Mouse (Mus musculus) liver, embryonic 12.5 days (tissue): ENCODE results near the gene Entpd1. TPM values are rescaled to one million over a fixed set of nuclear protein-coding genes. Genes with fewer than 3 reads are reported as not detected.

Experiments used
- ATAC-seq: fragments of 200-750 bp; cut with Nextera tagmentation; 2 replicates; pipeline ENCODE4 v1.8.0; 2017; ENCODE audit warnings: moderate number of reproducible peaks, mild to moderate bottlenecking, moderate library complexity
- H3K27ac ChIP-seq: fragments of 300-500 bp; sonication (generic); 2 replicates; pipeline ENCODE4 v1.5.1; 2016; ENCODE audit warnings: mild to moderate bottlenecking
- H3K27me3 ChIP-seq: fragments of 300-500 bp; sonication (generic); replicated peaks from 2 replicates; pipeline ENCODE4 v1.6.1; 2016; ENCODE audit warnings: mild to moderate bottlenecking, moderate library complexity
- H3K36me3 ChIP-seq: fragments of 300-500 bp; sonication (generic); 2 replicates; pipeline ENCODE4 v1.6.1; 2016; ENCODE audit warnings: mild to moderate bottlenecking, moderate library complexity
- H3K4me1 ChIP-seq: fragments of 300-500 bp; sonication (generic); 2 replicates; pipeline ENCODE4 v1.6.1; 2016
- H3K4me2 ChIP-seq: fragments of 300-500 bp; sonication (generic); 2 replicates; pipeline ENCODE4 v1.6.1; 2016; ENCODE audit warnings: mild to moderate bottlenecking, moderate library complexity
- H3K4me3 ChIP-seq: fragments of 300-500 bp; sonication (generic); 2 replicates; pipeline ENCODE4 v1.5.1; 2016; ENCODE audit warnings: mild to moderate bottlenecking, moderate library complexity
- H3K9ac ChIP-seq: fragments of 300-500 bp; sonication (generic); 2 replicates; pipeline ENCODE4 v1.6.1; 2016; ENCODE audit warnings: mild to moderate bottlenecking, moderate library complexity
- H3K9me3 ChIP-seq: fragments of 300-500 bp; sonication (generic); replicated peaks from 2 replicates; pipeline ENCODE4 v1.6.1; 2016; ENCODE audit warnings: mild to moderate bottlenecking, moderate library complexity
- WGBS: fragments of 180-500 bp; shearing (Covaris S2); methylation state at CpG from one replicate; pipeline ENCODE4 v1.1.7; 2016; ENCODE audit not compliant: insufficient replicate concordance; 5-methylcytosine and 5-hydroxymethylcytosine counted together
- polyA plus RNA-seq: library from polyadenylated mRNA; unstranded; fragments of >200 nt; fragmentation: Nextera tagmentation; extraction: Ambion mirVana; gene quantifications from 2 replicates; pipeline ENCODE4 v1.2.1, GENCODE M21; 2016

Entpd1 gene
- polyA plus RNA-seq, 1 experiment from 2014 or later = 2.6 TPM

DNA sequence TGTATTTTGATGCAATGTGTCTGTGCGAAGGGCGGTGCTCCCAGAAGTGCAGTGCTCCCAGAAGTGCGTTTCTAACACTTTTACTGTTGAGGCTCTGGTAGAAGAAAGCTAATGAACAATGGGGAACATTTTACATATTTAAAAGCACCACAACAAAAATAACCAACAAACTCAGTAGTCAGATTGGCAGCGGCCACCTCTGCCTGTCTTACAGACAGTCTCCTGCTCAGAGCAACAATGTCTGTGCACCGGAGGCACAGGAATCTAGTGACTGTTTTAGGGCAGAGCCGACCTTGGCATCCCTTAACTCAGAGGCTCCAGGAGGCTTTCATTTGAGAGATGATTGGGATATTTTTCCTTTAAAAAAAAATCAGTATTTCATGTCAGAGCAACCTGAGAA, 65.9 kb downstream of the Entpd1 start:
- ATAC-seq = no peak
- Histone ChIP-seq H3K4me2 (no peak overlapping the region), H3K27ac (no peak overlapping the region), H3K4me1 (peaks cover 7% of the 10 kb centered on the region; the same call in 1 of the 2 replicates), H3K4me3 (no peak overlapping the region), H3K27me3 (no peaks in the 10 kb centered on the region), H3K9me3 (no peaks in the 10 kb centered on the region), H3K9ac (no peak overlapping the region), H3K36me3 (no peaks in the 10 kb centered on the region)
- WGBS = 76% methylated on average over 6 of the region's 6 CpGs

DNA sequence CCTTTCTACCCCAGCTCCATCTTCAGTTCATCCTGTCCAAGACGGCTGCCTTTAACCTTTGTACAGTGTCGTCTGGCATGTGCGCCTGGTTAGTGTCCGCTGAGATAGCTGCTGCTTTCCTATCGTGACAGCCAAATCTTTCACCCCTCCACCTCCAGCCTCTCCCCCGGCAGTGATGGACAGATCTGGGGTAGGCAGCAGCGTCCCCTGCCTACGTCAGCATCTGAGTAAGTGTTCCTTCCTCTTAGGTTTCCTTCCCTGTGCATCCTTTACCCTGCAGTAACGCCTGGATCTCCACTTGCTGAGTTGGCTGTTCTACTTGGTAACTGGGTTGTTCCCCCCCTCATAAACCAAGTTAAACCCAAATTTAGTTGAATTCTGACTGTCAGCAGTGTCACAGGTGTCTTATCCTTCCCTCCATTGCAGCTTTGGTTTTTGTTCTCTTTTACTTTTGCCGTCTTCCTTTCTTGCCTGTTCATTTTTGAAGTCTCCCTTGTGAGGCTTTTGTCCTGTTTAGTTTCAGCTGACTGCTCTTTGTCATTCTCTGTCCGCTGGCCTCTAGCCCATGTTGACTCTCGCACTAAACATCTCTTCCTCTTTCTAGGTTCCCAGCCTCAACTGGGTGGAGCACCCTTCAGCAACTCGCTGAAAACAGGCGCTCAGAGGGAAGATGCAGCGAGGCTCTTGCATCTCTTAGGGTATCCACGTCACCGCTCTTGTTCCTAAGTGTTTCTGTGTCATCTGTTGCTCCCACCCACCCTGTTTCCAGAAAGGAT, 66.6 kb downstream of the Entpd1 start:
- no peak for ATAC-seq
- Histone ChIP-seq H3K9me3 (no peaks in the 10 kb centered on the region), H3K4me3 (no peak overlapping the region), H3K4me2 (0 out of 2 replicates have a peak overlapping the region, but pooled peaks have one; percentile 9), H3K9ac (no peak overlapping the region), H3K27me3 (no peaks in the 10 kb centered on the region), H3K27ac (no peak overlapping the region), H3K4me1 (peaks cover 7% of the 10 kb centered on the region; the same call in 1 of the 2 replicates), H3K36me3 (no peaks in the 10 kb centered on the region)
- 14% methylated on average over 17 of the region's 17 CpGs for WGBS

- no peak for ATAC-seq
Measured at GRCm38 (mm10) chr19:40679632-40680031, 67.5 kb downstream of the Entpd1 start.

DNA sequence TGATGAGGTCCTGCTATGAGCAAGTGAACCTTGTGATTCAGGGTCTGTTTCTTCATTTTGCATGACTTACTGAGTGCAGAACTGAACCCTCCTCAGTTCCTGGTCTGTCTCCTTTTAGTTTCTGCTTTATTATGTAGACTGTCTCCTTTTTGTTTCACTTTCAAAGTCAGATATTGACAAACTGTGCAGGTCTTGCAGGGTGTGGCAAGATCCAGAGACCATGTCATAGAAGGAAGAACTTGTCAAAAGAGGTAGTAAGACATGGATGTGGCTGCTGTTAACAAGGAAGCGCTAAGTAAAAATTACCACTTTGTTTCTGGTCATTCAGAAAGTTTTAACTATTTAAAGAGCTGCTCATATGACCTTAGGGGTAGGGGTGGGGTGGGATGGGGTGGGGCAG, 72.0 kb downstream of the Entpd1 start:
- WGBS = 77% methylated on average over 1 of the region's 1 CpGs
- Histone ChIP-seq H3K9me3 (no peaks in the 10 kb centered on the region), H3K4me2 (no peak overlapping the region), H3K4me3 (no peak overlapping the region), H3K4me1 (peaks cover 5% of the 10 kb centered on the region; the same call in 1 of the 2 replicates), H3K36me3 (no peaks in the 10 kb centered on the region), H3K27ac (no peak overlapping the region), H3K9ac (no peak overlapping the region), H3K27me3 (no peaks in the 10 kb centered on the region)
- no peak for ATAC-seq

More at GRCm38 (mm10) chr19:40679632-40680031, 67.5 kb downstream of the Entpd1 start:
- Histone ChIP-seq H3K9me3 (no peaks in the 10 kb centered on the region), H3K9ac (no peak overlapping the region), H3K4me3 (no peak overlapping the region), H3K27ac (no peak overlapping the region), H3K4me2 (no peak overlapping the region), H3K36me3 (no peaks in the 10 kb centered on the region), H3K27me3 (no peaks in the 10 kb centered on the region), H3K4me1 (peaks cover 7% of the 10 kb centered on the region; the same call in 1 of the 2 replicates)
- WGBS = 52% methylated on average over 3 of the region's 3 CpGs

DNA sequence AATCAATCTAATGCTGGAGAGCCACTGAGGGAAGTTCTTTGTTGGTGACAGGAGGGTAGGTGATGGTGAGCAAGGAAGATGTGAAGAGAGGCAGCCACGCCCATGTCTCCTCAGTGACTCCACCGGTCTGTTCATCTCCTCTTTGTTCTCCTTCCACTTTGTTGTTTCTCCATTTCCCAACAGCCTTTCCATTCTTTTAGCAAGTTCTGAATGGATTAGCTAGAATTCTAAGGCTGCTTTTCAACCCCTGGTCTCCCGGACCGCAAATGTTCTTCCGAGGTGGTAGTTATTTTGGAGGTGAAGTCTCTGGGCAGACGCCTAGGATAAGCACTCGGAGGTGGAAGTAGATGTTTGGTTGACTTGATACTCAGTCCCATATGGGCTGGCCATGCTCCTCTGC, 72.4 kb downstream of the Entpd1 start:
- Histone ChIP-seq H3K27ac (no peak overlapping the region), H3K9ac (no peak overlapping the region), H3K4me2 (no peak overlapping the region), H3K27me3 (no peaks in the 10 kb centered on the region), H3K9me3 (no peaks in the 10 kb centered on the region), H3K4me1 (peaks cover 5% of the 10 kb centered on the region; the same call in 1 of the 2 replicates), H3K36me3 (no peaks in the 10 kb centered on the region), H3K4me3 (no peak overlapping the region)
- no peak for ATAC-seq
- WGBS = 70% methylated on average over 7 of the region's 7 CpGs

DNA sequence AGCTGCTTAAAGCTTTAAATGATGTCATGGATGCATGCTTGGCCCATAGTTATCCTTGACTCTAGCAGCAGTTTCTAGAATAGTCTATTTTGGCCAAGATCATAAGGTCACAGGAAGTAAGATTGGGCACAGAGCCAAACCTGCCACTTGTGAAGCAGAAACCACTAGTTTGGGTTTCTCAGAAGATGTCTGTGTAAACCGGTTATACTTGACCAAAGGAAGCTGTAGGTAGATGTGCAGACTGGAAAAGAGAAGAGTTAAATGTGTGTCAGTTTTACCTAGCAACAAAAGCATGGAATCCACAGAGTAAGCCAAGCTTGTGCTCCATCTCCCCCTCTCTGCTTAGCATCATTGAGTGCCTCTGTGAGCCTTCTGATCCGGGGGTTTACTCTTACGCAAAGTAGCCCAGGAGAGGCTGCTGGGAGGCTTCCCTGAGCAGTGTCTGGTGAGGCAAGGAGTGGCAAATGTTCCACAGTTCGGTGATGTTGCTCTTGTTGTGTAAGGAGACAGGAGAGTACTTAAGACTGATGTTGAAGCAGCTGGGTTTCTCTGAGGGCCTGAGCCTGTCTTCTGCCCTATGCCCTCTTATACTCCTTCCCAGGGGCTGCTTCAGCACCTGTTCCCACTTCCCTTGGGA, 75.2 kb downstream of the Entpd1 start:
- no peak overlapping the region for H3K4me2 ChIP-seq
- 62% methylated on average over 4 of the region's 4 CpGs for WGBS
- no peaks in the 10 kb centered on the region for H3K9me3 ChIP-seq
- no peak overlapping the region for H3K9ac ChIP-seq
- H3K27me3 ChIP-seq = no peaks in the 10 kb centered on the region
- ATAC-seq = no peak
- H3K4me3 ChIP-seq = no peak overlapping the region
- no peak overlapping the region for H3K27ac ChIP-seq
- peaks cover 5% of the 10 kb centered on the region; the same call in 1 of the 2 replicates for H3K4me1 ChIP-seq
- H3K36me3 ChIP-seq = no peaks in the 10 kb centered on the region

DNA sequence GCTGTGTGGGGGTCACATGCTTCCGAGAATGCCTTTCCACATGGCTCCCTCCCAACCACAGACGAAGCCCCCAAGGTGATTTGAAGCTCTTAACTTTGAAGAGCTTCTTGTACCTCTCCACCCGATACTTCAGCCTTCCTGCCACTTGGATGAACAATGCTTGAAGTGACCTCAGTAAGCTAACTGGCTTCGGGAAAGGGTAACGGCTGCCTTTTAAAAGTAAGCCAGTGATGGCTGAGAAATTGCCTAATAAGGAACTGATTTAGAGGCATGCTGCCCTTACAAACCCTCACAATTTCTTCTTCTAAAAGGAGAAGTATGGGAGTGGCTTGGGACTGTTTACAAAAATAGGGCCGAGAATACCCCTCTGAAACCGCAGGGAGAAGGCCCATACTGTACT, 81.0 kb downstream of the Entpd1 start:
- Histone ChIP-seq H3K27me3 (no peaks in the 10 kb centered on the region), H3K27ac (no peak overlapping the region), H3K9me3 (no peaks in the 10 kb centered on the region), H3K36me3 (no peaks in the 10 kb centered on the region), H3K9ac (no peak overlapping the region), H3K4me3 (no peak overlapping the region), H3K4me2 (no peak overlapping the region), H3K4me1 (no peaks in the 10 kb centered on the region)
- WGBS = 54% methylated on average over 7 of the region's 7 CpGs
- no peak for ATAC-seq

DNA sequence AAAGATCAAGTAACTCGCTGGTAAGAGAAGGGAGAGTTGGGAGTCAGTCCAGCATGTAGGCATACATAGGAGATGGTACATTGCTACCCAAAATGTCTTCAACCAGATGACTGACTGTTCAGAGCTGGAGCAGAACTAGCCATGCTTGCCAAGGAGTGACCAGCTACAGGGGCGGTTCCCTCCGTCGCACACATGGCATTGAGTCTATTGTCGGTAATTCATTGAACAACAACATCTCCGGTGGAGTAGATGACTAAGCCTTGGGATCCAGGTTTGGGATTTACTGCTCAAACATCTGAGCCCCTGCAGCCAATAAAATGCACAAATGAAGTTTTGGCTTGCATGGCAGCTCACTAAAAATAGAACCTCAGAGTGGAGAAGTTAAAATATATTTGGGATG, 84.0 kb downstream of the Entpd1 start:
- H3K9me3 ChIP-seq = no peaks in the 10 kb centered on the region
- no peaks in the 10 kb centered on the region for H3K27me3 ChIP-seq
- no peak overlapping the region for H3K4me3 ChIP-seq
- no peak overlapping the region for H3K4me2 ChIP-seq
- 84% methylated on average over 6 of the region's 6 CpGs for WGBS
- H3K4me1 ChIP-seq = no peaks in the 10 kb centered on the region
- no peak overlapping the region for H3K27ac ChIP-seq
- no peak for ATAC-seq
- H3K9ac ChIP-seq = no peak overlapping the region
- H3K36me3 ChIP-seq = no peaks in the 10 kb centered on the region

GRCm38 (mm10) chr19:40698103-40698853, 86.1 kb downstream of the Entpd1 start:
- Histone ChIP-seq H3K9me3 (no peaks in the 10 kb centered on the region), H3K4me1 (no peaks in the 10 kb centered on the region), H3K36me3 (no peaks in the 10 kb centered on the region), H3K27ac (no peak overlapping the region), H3K4me2 (no peak overlapping the region), H3K9ac (no peak overlapping the region), H3K4me3 (no peak overlapping the region), H3K27me3 (no peaks in the 10 kb centered on the region)
- ATAC-seq = no peak
- WGBS = 57% methylated on average over 13 of the region's 13 CpGs

DNA sequence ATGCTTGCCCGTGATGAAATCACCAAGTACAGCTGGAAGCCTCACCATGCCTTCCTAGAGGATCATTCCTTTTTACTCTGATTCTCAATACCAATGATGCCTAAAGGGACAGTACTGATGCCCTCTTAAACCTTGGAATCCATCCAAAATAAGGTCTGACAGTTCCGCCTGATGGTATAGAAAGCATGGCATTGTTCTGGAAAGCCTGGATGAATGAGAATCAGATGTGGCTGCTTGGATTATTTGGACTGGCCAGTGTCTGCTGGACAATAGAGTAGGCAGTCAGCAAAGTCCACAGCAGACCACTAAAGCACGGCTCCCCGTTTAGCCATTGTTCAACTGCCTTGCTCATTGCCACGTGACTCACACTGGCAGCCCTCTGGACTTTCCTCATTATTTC, 87.7 kb downstream of the Entpd1 start:
- Histone ChIP-seq H3K4me3 (no peak overlapping the region), H3K4me2 (no peak overlapping the region), H3K9ac (no peak overlapping the region), H3K9me3 (no peaks in the 10 kb centered on the region), H3K4me1 (no peaks in the 10 kb centered on the region), H3K36me3 (no peaks in the 10 kb centered on the region), H3K27ac (no peak overlapping the region), H3K27me3 (no peaks in the 10 kb centered on the region)
- 69% methylated on average over 5 of the region's 5 CpGs for WGBS
- no peak for ATAC-seq

GRCm38 (mm10) chr19:40702406-40702805, 90.2 kb downstream of the Entpd1 start:
- no peak for ATAC-seq

More at GRCm38 (mm10) chr19:40702406-40702805, 90.2 kb downstream of the Entpd1 start:
- WGBS = 59% methylated on average over 4 of the region's 4 CpGs
- Histone ChIP-seq H3K27ac (no peak overlapping the region), H3K4me2 (no peak overlapping the region), H3K4me3 (no peak overlapping the region), H3K9me3 (no peaks in the 10 kb centered on the region), H3K9ac (no peak overlapping the region), H3K27me3 (no peaks in the 10 kb centered on the region), H3K36me3 (no peaks in the 10 kb centered on the region), H3K4me1 (no peaks in the 10 kb centered on the region)
